Mouse (Mus musculus) brain, adult 2 months (tissue): ENCODE data around the gene Dscam.
"Not testable (repeated sequence)": the region's sequence is repeated elsewhere in the genome, so short reads cannot be mapped to it uniquely, and the experiment has no call there.

Experiments
- DNase-seq: peaks from one replicate; pipeline ENCODE4 v3.0.0; 2011; ENCODE audit warnings: low read depth, low spot score

Gene Dscam

DNA sequence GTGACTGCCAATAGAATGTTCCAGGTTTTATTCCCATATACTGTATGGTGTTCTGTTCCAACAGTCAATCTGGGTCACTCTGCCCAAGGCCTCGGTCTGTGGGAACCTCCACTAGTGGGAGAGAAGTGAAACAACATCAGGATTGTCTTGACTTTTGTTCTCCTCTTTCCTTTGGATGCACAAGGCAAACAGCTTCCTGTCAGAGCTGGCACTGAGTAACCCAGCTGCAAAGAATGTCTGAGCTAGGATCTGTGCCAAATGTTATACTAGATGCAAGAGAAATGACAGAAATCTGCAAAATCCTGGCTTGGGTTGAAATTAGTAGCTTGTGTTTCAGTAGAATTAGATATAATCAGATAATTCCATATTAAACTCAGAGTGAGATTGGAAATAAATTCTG lies 282.5 kb downstream of the Dscam start:
- peak; percentile 72 for DNase-seq

DNA sequence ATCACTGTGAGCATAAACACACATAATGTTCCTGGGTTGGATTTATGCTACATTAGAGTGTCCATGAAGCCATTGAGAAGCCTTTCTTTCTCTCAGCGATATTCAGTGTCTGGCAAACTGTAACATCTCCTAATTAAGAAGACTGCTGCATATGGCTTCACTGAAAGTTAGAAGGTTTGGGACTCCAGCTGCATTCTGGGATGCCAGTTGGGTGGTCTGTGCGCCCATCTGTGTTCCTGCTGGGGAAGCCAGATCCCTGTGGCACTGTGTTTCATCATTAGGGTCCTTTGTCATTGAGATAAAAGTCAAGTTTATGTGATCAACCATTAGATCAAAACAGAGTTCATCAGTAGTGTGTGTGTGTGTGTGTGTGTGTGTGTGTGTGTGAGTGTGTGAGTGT lies 284.7 kb downstream of the Dscam start:
- DNase-seq: no peak

DNA sequence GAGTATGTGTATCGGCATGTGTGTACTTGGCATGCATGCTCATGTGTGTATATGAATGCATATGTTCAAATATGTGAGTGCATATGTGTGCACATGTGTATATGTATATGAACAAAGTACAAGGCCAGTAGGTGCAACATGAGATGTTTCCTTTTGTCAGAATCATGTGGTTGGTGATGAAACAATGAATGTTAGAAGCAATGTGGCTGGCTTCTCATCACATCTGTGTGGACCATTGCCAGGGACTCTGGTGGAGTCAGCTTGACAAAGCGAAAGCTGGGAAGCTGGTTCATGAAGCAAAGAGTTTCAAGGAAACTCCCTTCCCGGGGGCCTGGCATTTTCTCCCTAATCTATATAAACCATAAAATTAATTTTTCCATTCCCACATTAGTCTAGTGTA lies 286.0 kb downstream of the Dscam start:
- not testable (repeated sequence) for DNase-seq

DNA sequence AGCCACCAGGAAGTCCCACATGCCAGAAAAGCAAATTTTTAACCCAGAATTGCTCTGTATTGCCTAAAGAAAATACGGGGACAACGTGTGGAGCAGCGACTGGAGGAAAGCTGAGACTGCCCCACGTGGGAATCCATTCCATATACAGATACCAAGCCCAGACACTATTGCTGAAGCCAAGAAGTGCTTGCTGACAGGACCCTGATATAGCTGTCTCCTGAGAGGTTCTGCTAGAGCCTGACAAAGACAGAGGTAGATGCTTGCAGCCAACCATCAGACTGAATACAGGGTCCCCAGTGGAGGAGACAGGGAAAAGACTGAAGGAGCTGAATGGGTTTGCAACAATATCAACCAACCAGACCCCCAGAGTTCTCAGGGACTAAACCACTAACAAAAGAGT lies 293.3 kb downstream of the Dscam start:
- no peak for DNase-seq

DNA sequence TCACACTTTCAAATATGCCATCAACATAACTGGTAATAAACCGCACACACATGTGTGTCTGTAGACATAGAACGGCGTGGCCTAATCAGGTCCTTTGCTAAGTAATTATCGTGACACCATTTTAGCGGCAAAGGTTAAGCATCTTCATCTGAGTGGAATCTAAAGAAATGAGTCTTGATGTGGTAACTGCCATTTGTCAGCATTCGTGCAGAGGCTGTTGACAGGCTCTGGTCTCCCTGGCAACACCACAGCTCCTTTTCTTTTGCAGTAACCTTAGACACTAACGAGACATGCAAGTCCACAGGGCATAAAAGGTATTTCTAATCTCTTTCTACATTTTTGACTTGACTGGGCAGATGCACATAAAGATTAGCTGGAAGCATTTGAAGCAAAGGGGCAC lies 297.8 kb downstream of the Dscam start:
- DNase-seq: peak; percentile 34

DNA sequence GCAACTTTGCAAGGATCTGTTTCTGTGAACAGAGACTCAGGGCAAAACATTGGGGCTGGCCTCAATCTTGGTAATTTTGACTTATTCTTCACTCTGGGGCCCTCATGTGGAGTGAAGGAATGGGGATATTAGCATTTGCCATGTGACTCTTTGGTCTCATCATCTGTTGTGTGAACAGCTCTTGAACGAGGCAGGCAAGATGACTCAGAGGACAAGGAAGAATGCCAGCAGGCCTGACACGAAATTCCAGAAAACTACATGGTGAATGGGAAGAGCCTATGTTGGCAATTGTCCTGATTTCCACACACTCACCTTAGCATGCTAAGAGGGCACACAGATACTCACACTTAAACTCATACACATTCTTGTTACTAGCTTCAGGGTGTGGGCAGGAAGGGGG lies 313.0 kb downstream of the Dscam start:
- peak; percentile 85 for DNase-seq

DNA sequence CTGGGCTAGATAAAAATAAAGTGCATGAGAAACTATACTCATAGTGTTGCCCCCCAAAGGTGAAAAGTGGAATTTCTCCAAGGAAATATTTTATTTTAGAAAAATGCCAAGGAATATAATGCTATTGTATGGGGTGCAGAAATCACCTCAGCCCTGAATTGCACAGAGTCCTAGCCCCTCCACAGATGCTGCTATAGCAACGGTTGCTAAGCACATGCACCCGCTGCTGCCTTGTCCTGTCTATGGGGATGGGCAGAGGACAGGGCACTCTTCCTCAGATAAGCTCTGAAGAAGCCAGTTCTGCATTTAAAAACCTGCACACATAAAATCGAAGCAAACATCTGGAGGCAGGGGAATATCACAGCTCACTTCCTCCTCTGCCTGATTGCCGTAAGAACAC lies 315.5 kb downstream of the Dscam start:
- DNase-seq: no peak

DNA sequence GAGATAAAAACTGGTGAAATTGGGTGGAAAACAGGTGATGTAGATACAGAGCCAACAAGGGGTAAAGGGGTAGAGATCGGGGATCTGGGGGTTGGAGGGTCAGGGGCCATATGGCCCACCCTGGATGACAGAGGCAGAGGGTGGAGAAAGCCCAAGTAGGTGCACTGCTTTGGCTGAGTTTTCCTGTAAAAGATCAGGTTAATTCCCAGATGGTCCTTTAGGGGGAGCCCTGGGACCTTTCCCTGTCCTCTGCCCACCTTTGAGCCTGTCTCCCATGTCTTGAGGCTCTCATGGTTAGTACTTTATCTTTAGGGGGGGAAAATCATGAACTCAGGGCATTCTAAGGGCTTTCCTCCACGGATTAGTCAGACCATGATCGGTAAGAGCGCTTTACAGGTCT lies 318.2 kb downstream of the Dscam start:
- DNase-seq: peak; percentile 69

DNA sequence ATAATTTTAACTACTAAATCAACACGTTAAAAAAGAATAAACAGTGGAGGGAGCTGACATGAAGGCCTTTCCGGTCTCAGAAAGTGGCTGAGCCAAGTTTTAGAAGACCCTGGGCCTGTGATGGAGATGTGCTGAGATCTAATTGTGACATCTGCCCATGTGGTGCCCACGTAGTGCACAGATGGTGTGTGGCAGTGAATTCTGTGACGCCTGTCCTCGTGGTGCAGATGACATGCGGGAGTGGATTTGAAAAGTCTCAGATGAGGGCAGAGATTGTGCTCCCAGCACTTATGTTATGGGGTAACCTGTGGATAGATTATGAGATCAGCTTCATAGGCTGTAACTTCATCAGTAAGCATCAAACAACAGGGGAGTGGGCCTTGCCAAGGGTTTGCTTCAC lies 321.6 kb downstream of the Dscam start:
- peak; percentile 33 for DNase-seq

DNA sequence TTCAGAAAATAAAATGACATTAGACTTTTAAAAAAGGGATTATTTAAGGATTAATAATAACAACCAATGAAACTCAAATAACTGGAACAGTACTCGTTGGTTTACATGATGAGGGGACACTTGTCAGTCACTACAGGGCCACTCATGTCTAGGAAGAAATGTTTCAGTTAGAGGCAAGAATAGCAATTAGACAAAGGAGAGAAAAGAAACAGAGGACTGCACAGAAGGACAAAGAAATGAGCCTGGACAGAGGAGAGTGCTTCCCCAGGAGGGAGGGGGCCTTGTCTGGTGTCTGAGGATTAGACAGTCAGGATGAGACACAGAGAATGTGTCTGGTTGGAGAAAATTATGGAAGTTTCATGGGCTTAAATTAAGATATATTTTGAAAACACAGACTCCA lies 324.0 kb downstream of the Dscam start:
- no peak for DNase-seq

DNA sequence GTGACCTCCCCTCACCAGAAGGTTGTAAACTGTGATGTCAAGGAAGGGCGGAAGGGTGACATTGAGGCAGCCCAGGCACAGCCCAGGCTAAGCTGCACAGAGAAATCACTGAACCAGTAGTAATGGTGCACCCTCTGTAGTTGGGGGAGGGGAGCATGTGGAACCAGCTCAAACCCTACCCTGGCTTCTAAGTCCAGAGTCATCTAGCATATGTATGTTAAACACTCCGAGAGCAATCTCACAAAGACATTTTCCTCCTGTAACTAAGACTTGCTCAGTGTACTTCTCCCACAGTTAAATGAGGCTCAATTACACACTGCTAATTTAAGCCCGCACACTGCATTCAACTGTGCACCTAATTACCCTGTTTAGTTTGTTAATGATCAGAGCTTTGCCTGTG lies 324.4 kb downstream of the Dscam start:
- peak; percentile 69 for DNase-seq

DNA sequence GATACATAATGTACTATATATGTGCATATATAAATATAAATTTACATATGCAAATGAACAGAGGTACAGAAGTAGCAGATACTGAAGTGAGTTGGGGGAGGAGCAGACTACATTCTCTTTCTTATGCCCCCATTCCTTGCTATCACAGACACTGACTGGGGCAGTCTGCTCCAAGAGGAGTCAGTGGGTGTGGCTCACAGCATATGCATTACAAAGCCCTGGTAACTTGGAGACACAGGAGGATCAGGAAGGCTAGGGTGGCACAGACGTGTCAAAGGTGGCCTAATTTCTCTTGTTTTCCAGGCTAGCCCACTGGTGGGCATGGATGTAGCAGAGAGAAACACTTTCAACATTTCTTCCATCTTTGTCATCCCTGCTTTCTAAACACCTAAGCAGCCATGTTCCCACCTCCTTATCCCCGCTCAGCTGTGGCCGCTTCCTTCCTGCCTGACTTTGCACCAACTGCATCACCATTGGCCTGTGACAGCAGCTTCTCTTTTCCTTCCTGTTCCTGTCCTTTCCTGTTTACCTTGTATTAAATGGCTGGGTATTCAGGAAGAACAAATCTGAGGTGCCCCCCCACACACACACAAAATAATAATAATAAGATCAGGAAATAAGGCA lies 325.0 kb downstream of the Dscam start:
- no peak for DNase-seq

DNA sequence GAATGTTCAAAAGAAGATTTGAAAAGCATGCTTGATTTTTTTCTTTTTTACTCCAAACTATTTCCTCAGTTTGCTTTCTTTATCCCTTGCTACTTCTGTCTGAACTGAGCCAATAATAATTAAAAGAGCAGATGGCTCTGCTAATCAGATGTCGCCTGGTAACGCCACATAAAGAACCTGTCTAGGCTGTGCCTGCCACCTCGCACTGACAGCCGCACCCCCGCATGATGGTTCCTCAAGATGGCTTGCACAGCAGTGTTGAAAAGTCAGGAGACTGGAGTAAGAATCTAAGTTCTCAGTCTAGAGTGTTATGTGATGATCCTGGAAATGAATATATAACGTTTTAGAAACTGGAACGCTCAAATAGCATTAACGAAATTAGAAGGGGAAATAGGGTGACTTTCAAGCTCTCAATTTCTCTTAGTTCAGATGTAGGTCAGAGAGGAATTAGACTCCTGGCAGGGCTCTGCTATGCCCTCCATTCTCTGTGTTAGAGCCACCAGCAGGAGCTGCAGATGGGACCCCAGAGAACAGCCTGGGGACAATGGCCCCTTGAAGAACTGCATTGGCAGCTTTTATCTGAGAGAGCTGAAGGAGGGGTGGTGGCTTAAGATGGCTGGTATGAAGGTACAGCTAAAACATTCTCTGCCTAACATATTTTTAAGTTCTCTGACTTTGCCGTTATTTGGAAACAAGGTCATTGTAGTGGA lies 326.7 kb downstream of the Dscam start:
- DNase-seq: peak; percentile 85

DNA sequence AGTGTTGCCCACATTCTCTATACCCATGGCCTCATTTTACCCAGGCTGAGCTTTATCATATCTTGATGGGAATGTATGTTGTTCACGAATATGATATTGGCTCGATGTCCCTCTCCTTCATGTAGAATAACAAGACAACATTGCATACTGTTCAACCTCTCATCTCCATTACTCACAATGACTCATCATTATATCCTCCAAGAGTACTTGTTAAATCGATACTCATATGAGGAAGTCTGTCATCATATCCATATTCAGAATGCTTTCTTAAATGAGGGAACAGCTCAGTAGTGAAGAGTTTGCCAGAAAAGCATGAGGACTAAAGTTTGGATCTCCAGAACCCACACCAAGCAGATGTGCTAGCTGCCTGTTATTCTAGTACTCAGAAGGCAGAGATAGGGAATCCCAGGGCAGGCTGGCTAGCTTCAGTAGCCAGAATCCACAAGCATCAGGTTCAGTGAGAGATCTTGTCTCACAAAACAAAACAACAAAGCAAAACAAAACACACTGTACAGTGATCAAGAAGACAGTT lies 327.7 kb downstream of the Dscam start:
- peak; percentile 64 for DNase-seq

DNA sequence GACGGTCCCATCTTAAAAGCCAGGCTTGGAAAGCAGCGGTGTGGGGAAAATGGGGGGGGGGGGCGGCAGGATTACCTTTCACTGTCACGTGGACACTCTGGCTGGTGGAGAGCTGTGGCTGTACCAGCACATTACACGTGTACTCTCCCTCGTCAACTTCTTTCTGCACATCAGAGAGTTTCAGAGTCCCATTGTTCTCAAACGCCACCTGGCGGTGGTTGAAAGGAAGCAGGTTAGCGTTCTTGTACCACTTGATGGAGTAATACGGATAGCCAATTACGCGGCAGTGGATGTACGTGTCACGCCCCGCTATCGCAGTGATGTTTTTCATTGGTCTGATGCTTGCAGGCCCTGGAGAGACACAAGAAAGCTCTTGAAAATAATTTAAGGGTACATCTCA lies 350.9 kb downstream of the Dscam start:
- DNase-seq: peak; percentile 88

DNA sequence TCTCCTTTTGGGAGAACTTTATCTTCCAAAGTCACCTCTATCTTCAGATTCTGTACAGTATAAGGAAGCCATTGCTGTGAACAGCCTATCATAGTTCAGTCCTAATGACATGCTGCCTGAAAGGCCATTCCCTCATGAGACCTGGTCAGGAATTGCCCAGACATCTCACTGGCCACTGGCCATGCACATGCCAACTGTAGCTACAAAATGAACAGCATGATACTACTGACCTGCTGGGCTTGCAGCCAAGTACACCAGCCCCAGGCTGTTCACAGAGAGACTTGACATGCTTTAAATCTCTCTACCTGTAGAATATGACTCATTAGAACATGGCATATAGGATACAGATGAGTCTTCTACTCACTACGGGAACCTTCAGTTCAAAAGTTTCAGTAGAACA lies 364.3 kb downstream of the Dscam start:
- DNase-seq: peak; percentile 25

DNA sequence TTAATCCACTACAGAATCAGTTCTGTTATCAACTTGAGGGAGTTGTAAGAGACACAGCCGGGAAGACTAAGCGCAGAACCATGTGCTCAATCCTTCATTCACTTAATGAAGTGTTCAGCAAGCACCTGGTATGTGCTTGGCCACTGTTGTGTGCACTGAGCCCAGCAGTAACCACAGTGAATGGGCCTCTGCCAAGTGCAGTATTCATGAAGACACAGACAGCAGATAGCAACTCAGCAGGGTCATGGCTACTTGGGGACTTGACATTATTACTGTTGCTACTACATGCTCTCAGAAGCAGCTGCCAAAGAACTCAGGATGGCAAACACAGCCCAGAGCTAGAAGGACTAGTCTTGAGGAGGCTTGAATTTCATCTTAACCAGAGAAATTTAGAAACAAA lies 367.9 kb downstream of the Dscam start:
- DNase-seq: no peak

DNA sequence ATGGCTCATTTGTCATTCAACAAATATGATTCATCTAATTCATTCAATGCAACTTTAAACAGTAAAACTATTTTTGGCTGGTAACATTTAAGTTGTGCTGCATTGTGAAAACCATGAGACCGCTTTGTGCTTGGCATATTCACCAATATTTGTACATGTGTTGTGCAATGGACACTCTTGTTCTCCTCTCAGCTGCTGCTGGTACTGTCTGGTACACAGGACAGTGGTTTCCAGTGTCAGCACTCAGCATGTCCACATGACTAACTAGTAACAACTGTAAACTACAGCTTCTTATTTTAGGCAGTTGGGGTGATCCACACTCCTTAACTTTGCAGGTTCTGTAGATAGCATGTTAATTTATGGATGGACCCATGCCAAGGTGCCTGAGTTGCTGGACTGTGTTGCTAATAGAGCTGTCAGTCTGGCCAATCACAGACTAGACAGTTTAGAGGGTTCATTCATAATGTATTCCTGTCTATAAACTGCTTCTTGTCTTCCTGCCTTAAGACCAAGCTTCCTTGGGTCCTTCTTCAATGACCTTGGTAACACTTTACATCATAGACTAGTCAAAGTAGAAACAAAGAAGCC lies 368.8 kb downstream of the Dscam start:
- peak; percentile 45 for DNase-seq

DNA sequence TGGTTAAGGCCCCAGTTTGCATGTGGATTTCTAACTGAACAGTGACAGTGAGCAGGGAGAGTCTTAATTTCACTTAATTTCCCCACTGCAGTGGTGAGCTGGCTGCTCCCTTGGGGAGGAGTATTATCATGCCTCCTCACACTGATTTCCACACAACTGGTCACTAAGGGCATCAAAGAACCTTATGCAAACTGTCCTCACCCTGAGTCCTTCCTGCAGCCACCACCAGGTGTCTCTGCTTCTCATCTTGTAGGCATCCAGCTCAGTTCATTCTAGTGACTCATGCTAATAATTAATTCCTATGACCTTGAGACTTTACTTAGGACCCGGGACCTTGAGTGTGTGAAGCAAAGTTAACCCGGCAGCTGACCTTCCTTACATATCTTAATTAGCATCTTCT lies 375.1 kb downstream of the Dscam start:
- peak; percentile 69 for DNase-seq

DNA sequence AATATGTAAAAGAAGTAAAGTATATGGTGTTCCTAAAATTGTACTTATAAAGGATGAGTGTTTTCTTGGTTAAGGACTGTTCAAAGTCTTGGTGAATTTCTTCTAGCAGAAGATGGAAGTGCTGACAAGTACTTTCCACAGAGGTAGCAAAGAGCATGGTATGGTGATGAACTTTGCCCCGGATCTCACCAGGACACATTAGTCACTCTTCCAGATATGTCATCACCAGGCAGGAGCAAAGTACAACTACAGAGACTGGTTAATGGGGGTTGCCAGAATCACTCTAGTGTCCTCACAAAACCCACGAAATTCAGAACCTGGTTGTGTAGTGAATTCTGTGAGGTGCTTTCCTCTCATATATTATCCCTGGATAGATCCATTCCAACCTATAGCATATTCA lies 379.2 kb downstream of the Dscam start:
- no peak for DNase-seq

DNA sequence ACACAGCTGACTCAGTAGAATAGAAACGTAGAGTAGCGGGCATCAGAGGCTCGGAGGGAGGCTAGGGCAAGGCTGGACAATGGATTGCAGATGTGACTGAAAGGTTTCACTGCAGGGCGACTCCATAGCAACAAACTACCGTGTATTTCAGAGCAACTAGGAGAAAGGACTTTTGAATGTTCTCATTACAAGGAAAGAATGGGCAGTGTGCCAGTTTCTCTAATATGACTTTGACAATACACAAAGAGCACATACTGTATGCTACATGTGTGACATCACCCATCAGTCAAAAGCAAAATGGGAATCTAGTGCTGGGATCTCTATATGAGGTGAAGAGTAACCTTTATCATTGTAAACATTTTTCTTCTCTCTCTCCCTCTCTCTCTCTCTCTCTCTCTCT lies 382.3 kb downstream of the Dscam start:
- no peak for DNase-seq

DNA sequence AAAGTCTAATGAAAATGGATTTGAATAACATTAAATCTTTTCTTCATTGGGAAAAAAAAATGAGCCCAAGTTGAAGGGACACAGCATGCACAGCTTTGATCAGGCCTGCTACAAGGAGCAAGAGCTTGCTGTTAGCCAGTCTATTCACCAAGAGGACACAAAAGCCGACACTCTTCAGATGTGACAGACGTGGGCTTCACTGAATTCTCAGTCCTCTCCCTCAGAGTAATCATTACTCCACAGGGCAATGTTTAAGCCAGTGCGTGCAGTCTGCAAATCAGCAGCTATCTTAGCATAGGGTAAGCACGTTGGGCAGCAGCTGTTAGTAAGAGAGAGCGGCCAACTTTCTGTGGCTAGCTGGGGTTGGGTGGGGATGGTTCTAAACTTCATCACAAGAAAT lies 391.5 kb downstream of the Dscam start:
- DNase-seq: no peak

DNA sequence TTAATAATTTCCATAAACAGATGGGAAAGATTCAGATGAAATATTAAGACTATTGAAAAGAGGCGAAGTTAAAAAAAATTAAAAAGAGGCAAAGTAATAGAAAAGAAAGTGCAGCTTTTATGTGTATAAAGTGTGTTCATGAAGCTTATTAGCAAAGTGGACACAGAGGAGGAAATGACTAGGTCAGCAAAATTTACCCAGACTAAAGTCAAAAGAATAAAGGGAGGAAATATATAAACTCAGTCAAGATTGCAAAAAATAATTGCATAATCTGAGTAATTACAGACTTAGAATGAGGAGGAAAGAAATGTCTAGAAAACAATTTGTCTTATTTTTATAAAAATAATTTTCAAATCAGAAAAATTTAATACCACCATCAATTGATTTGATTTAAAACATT lies 396.3 kb downstream of the Dscam start:
- no peak for DNase-seq
